Mouse (Mus musculus) heart, adult 2 months (tissue): Measurements from ENCODE around the gene Mael. TPM values are rescaled to one million over a fixed set of nuclear protein-coding genes. Genes with fewer than 3 reads are reported as not detected.

Source experiments
- DNase-seq, 2 experiments: peaks; one replicate each; pipeline ENCODE4 v3.0.0; 2021
- H3K27ac ChIP-seq: fragments of 200-600 bp; 2 replicates; pipeline ENCODE4 v1.8.1; 2022
- H3K27me3 ChIP-seq: fragments of 200-500 bp; 2 replicates; pipeline ENCODE4 v1.6.1; 2012; ENCODE audit warnings: mild to moderate bottlenecking, low read length, inconsistent platforms, mixed read lengths; ENCODE audit not compliant: control insufficient read depth, insufficient read depth
- H3K36me3 ChIP-seq: fragments of 200-500 bp; 2 replicates; pipeline ENCODE4 v1.6.1; 2012; ENCODE audit warnings: low read length, inconsistent platforms; ENCODE audit not compliant: control insufficient read depth, insufficient read depth
- H3K4me1 ChIP-seq: fragments of 200-500 bp; 2 replicates; pipeline ENCODE4 v1.6.1; 2011; ENCODE audit warnings: low read length; ENCODE audit not compliant: control insufficient read depth, insufficient read depth
- H3K4me3 ChIP-seq: fragments of 200-600 bp; 2 replicates; pipeline ENCODE4 v1.8.1; 2022
- H3K79me2 ChIP-seq: fragments of 200-500 bp; replicated peaks from 2 replicates; pipeline ENCODE4 v1.6.1; 2012; ENCODE audit warnings: mild to moderate bottlenecking, inconsistent platforms, low read length, moderate library complexity, mixed read lengths; ENCODE audit not compliant: control insufficient read depth, insufficient read depth
- H3K9ac ChIP-seq: fragments of 200-500 bp; 2 replicates; pipeline ENCODE4 v1.6.1; 2012; ENCODE audit warnings: low read depth, mild to moderate bottlenecking, control low read depth, inconsistent platforms, low read length, mixed read lengths
- CTCF ChIP-seq: fragments of 200-600 bp; IDR thresholded peaks from 2 replicates; pipeline ENCODE4 v1.8.1; 2022; ENCODE audit warnings: antibody characterized with exemption, mild to moderate bottlenecking, moderate library complexity
- EP300 ChIP-seq: fragments of 200-500 bp; IDR thresholded peaks from 2 replicates; pipeline ENCODE4 v1.6.1; 2011; ENCODE audit warnings: low read depth, low read length, control low read depth; ENCODE audit not compliant: insufficient read depth
- POLR2A ChIP-seq: fragments of 200-500 bp; IDR thresholded peaks from 2 replicates; pipeline ENCODE4 v1.6.1; 2011; ENCODE audit warnings: mild to moderate bottlenecking, low read depth, low read length, control low read depth; ENCODE audit not compliant: insufficient read depth
- WGBS: fragments of 180-500 bp; shearing (Covaris S2); methylation state at CpG from one replicate; pipeline ENCODE4 v1.1.7; 2018; 5-methylcytosine and 5-hydroxymethylcytosine counted together
- intact Hi-C: fragments of 180-260 bp; cut with DNase I; formaldehyde crosslinking; loops from one replicate; pipeline ENCODE4 v1.15.1; 2025
- polyA plus RNA-seq: library from polyadenylated mRNA; depleted of rRNA; stranded (reverse); fragments of >200 nt; gene quantifications from 2 replicates; pipeline ENCODE4 v1.2.3, GENCODE M21; 2012
- total RNA-seq, 2 experiments: library from RNA; stranded (reverse); gene quantifications; 2 replicates each; pipeline ENCODE4 v1.2.3; 2021

Gene Mael
- total and polyA plus RNA-seq, 3 experiments: 0.18 TPM; not detected in 2

DNA sequence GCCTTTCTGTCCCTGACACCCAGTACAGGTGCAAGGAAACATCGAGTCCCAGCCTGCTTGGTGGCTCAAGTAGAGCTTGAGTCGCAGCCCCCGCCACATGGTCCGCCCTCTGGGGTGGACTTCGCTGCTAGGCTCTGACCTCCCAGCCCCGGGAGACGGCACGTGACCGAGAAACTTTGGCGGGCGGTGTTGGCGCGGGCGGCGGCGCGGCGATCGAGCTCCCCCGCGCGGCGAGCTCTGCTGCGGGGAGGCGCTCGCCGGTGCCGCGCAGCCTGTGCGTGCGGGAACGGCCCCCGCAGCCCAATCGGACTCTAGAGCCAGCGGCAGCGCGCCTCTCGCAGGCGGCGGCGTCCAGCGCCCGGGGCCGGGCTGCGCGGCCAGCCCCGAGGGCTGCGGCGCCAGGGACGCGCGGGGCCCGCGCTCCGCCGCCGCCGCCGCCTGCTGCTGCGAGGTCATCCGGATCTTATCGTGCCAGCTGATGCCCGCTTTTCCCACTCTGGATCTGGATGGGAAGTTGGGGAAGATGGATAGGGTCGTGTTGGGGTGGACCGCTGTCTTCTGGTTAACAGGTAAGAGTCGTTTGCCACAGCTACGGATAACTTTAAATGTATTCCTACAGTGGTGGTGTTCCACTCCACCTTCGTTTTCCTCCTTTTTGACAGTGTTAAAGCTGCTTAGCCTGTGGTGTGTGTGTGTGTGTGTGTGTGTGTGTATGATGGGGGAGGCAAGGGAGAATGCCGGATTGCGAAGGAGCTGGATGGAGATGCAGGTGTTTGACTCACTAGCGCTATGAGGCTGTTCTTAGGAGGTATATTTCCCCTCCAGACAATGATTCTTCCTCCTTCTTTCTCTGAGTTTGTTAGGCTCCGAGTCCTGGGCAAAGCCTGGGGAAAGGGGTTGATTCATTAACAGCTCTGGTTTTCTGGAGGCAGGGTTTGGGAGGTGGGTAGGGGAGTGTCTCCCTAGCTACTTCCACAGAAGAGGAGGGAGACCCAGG is 15.6 kb upstream of the Mael start, which contains the start of gene Ildr2:
Ildr2 (plus strand) TSS at position 242 of the 997 bp plus-strand sequence.
- WGBS: 2% methylated on average over 72 of the region's 72 CpGs
- peak; percentile 77 to 80 for DNase-seq
- H3K36me3 ChIP-seq: no peaks in the 10 kb centered on the region
- TF ChIP-seq CTCF (peak; percentile 56), EP300 (no peak), POLR2A (no peak)
- no peaks in the 10 kb centered on the region for H3K79me2 ChIP-seq
- H3K9ac ChIP-seq: peak within 1 kb of the TSS; percentile 32; the same call in 1 of the 2 replicates
- no peaks in the 10 kb centered on the region; the same call in 1 of the 2 replicates for H3K4me1 ChIP-seq
- H3K27me3 ChIP-seq: peaks cover 6% of the 10 kb centered on the region; the same call in 1 of the 2 replicates
- no peak within 1 kb of the TSS for H3K27ac ChIP-seq
- intact Hi-C loops: loop anchor here (2.0 kb wide), 1 partner anchor 93 kb away; no protein-coding TSS in a partner anchor
- H3K4me3 ChIP-seq: peak within 1 kb of the TSS; percentile 36; the same call in 1 of the 2 replicates

DNA sequence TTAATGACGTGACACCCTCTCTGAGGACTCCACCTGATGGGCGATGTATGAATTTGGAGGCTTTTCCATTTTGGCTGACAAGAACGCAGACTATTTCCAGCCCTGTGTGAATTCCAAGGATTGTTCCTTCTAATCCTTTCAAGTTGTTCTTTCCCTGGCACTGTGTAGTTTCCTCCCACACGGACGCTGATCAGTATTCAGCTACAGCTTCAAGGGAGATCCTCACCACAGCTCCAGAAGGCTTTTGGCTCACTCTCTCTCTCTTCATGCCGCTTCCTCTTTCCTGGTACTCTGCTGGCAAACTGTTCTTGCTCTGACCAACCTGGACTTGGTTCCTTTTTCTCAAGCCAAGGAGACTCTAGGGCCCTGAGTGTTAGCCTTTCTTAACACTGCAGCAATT is 5.7 kb upstream of the Mael start:
- DNase-seq: no peak
- H3K9ac ChIP-seq: no peak overlapping the region
- no peak for TF ChIP-seq CTCF
- TF ChIP-seq POLR2A: no peak
- TF ChIP-seq EP300: no peak
- intact Hi-C loops: no loop called here
- no peaks in the 10 kb centered on the region; the same call in 1 of the 2 replicates for H3K79me2 ChIP-seq
- no peaks in the 10 kb centered on the region for H3K4me1 ChIP-seq
- WGBS: 59% methylated on average over 6 of the region's 6 CpGs
- no peak overlapping the region for H3K27ac ChIP-seq
- no peaks in the 10 kb centered on the region for H3K27me3 ChIP-seq
- H3K4me3 ChIP-seq: no peak overlapping the region
- H3K36me3 ChIP-seq: no peaks in the 10 kb centered on the region

DNA sequence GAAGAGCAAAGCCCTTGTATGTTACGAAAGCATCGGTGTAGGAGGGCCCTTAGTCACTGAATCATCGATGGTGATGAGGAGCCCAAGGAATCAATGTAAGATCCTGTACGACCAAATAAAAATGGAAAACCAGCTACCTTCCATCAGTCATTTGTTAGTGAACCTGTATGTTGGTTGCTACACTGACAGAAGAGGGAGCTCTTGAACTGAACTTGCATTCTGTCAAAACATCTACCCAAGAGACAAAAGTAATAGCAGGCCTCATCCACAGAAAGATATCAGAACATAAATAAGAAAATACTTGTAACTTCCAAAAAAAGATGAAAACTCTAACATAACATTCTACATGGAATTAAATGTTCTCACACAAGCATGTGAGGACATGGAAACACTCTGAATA is 24.4 kb downstream of the Mael start:
- TF ChIP-seq CTCF (peak; percentile 50), POLR2A (no peak), EP300 (no peak)
- Histone ChIP-seq H3K4me3 (no peak overlapping the region), H3K27ac (no peak overlapping the region), H3K9ac (no peak overlapping the region), H3K4me1 (no peaks in the 10 kb centered on the region), H3K27me3 (no peaks in the 10 kb centered on the region), H3K79me2 (no peaks in the 10 kb centered on the region), H3K36me3 (no peaks in the 10 kb centered on the region)
- 80% methylated on average over 4 of the region's 4 CpGs for WGBS
- intact Hi-C loops: no loop called here
- no peak for DNase-seq

DNA sequence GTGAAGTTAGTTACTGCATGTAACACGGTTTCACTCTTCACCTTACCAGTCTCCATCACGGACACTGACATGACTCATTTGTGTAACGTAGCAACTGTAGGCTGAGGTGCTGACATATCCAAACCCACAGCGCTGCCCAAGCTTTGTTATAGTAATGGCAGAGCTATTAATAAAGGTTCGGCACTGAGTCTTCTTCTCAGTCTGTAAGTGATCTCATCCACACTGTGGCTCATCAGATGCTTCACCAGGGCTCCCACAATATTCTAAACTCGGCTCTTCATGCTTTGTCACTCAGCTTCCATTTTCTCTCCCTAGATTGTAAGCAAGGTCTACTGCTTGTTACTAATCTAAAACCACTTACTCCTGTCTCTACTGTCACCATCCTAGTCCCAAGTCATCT is 29.2 kb downstream of the Mael start:
- intact Hi-C loops: no loop called here
- no peak overlapping the region for H3K9ac ChIP-seq
- H3K4me3 ChIP-seq: no peak overlapping the region
- H3K36me3 ChIP-seq: no peaks in the 10 kb centered on the region
- no peak for DNase-seq
- TF ChIP-seq EP300 (no peak), CTCF (no peak), POLR2A (no peak)
- WGBS: 72% methylated on average over 6 of the region's 6 CpGs
- no peaks in the 10 kb centered on the region for H3K27me3 ChIP-seq
- H3K27ac ChIP-seq: no peak overlapping the region
- H3K79me2 ChIP-seq: no peaks in the 10 kb centered on the region
- H3K4me1 ChIP-seq: no peaks in the 10 kb centered on the region

DNA sequence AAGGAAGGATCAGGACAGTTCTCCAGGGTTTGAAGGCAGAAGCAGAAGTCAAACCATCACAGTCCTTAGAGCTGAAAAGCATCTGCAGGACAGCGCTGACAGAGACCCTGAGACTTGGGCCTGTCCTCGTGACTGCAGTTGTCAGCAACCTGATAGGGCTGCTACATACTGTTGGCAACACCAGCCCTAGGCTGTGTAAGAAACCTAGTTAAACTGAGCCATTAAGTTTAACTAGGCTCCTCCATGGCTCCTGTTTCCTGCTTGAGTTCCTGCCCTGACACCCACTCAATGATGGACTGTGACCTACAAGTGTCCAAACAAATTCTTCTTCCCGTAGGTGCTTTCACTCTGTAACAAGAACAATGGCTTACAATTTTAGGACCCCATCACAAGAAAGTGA is 33.4 kb downstream of the Mael start:
- Histone ChIP-seq H3K27me3 (no peaks in the 10 kb centered on the region), H3K9ac (no peak overlapping the region), H3K27ac (no peak overlapping the region), H3K4me3 (no peak overlapping the region), H3K4me1 (no peaks in the 10 kb centered on the region), H3K36me3 (no peaks in the 10 kb centered on the region), H3K79me2 (no peaks in the 10 kb centered on the region)
- TF ChIP-seq EP300: no peak
- no peak for TF ChIP-seq CTCF
- TF ChIP-seq POLR2A: no peak
- 59% methylated on average over 3 of the region's 3 CpGs for WGBS
- intact Hi-C loops: no loop called here
- DNase-seq: no peak

DNA sequence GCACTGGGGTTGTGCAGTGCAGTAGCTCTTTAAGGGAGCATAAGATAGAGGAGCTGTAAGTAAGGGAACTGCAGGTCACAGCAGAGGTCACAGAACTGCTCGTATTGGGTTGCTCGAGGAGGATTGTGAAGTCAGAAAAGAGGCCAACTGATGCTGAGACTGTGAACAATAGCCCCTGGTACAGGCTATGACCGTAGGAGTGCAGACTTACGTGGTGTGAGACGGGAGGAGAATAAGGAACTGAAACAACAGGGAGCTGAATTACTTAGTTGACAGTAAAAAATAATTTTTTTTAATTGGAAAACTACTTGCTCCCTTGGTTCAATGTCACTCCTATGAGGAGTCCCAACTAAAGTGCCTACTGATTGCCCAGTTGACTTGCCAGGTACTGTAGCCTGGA is 34.4 kb downstream of the Mael start:
- no peak overlapping the region for H3K27ac ChIP-seq
- 58% methylated on average over 5 of the region's 5 CpGs for WGBS
- H3K27me3 ChIP-seq: no peaks in the 10 kb centered on the region
- no peak overlapping the region for H3K9ac ChIP-seq
- no peaks in the 10 kb centered on the region for H3K79me2 ChIP-seq
- intact Hi-C loops: no loop called here
- H3K36me3 ChIP-seq: no peaks in the 10 kb centered on the region
- H3K4me1 ChIP-seq: no peaks in the 10 kb centered on the region
- no peak overlapping the region for H3K4me3 ChIP-seq
- TF ChIP-seq POLR2A (no peak), EP300 (no peak)
- no peak for DNase-seq
